Mouse (Mus musculus): ENCODE data around the gene Egln3. TPM values are rescaled to one million over a fixed set of nuclear protein-coding genes. Genes with fewer than 3 reads are reported as not detected.

The Egln3 gene
- total and polyA plus RNA-seq, 3 experiments: 0.11 TPM; not detected in 2

DNA sequence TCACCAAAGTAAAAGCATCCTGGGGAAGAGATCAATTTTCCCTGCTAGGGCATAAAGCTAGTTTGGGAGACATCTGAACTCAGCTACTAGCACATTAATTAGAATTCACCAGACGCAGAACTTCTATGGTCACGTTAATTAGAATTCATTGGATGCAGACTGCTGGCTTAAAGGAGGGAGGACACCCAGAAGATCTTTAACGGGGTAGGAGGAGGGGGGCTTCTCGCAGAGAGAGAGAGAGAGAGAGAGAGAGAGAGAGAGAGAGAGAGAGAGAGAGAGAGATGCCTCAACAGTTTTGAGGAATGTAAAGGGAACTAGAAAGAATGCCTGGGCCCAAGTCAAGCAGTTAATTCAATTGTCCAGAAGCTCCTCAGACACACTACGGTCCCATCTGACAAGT, 9.5 kb downstream of the Egln3 start:
- no peaks in the 10 kb centered on the region for H3K79me2 ChIP-seq (replicated peaks; ENCODE audit: control insufficient read depth, extremely low read depth, insufficient read depth, poor library complexity, severe bottlenecking)
- in situ Hi-C loops (cut with MboI; ENCODE audit: low pct_ligation_motif_present, low pct_unique_long_range_greater_than_20kb, low sequenced_read_pairs) (no loop called here), dilution Hi-C loops (cut with MboI; ENCODE audit: extremely low pct_ligation_motif_present, extremely low pct_unique_long_range_greater_than_20kb, low sequenced_read_pairs) (no loop called here)
- H3K9ac ChIP-seq (ENCODE audit: insufficient read depth, low read depth): no peak overlapping the region
- no peaks in the 10 kb centered on the region for H3K27me3 ChIP-seq (replicated peaks)
- no peak overlapping the region for H3K4me2 ChIP-seq (ENCODE audit: insufficient read depth, low read depth, poor library complexity, severe bottlenecking)
- TF ChIP-seq ZNF384 (IDR thresholded peaks at IDR 0.05; ENCODE audit: low read depth, low read length): no peak
- TF ChIP-seq RAD21 (IDR thresholded peaks at IDR 0.05; ENCODE audit: low read depth, low read length): no peak
- TF ChIP-seq MYC (IDR thresholded peaks at IDR 0.05; ENCODE audit: low read depth, low read length): no peak
- TF ChIP-seq RCOR1 (conservative IDR thresholded peaks at IDR 0.05; ENCODE audit: low read depth, low read length): no peak
- no peak for TF ChIP-seq MAX (IDR thresholded peaks at IDR 0.05; ENCODE audit: low read length)
- TF ChIP-seq EP300 (IDR thresholded peaks at IDR 0.05; ENCODE audit: low read length): no peak
- no peak for TF ChIP-seq MAFK (IDR thresholded peaks at IDR 0.05; ENCODE audit: insufficient replicate concordance, low read length)
- TF ChIP-seq NRF1 (IDR thresholded peaks at IDR 0.05; ENCODE audit: low read depth, low read length): no peak
- TF ChIP-seq MXI1 (IDR thresholded peaks at IDR 0.05; ENCODE audit: low read depth, low read length): no peak
- TF ChIP-seq CHD2 (IDR thresholded peaks at IDR 0.05; ENCODE audit: low read length): no peak
- TF ChIP-seq TBP (conservative IDR thresholded peaks at IDR 0.05; ENCODE audit: low read depth, low read length): no peak
- no peak for TF ChIP-seq SIN3A (IDR thresholded peaks at IDR 0.05; ENCODE audit: low read length)
- no peak for TF ChIP-seq PAX5 (IDR thresholded peaks at IDR 0.05; ENCODE audit: low read length)
- TF ChIP-seq ELF1 (IDR thresholded peaks at IDR 0.05; ENCODE audit: low read depth, low read length): no peak
- no peaks in the 10 kb centered on the region for H3K36me3 ChIP-seq (replicated peaks in 1 of 2; ENCODE audit: control insufficient read depth in 1 of 2, insufficient read depth in 1 of 2, low read length in 1 of 2)
- H3K9me3 ChIP-seq (replicated peaks; ENCODE audit: low read length): no peaks in the 10 kb centered on the region
- no peak for DNase-seq (ENCODE audit: extremely low read depth)
- H3K27ac ChIP-seq (ENCODE audit: insufficient read depth, low read depth): no peak overlapping the region
- H3K4me1 ChIP-seq (ENCODE audit: control insufficient read depth in 1 of 2, insufficient read depth in 2 of 2): peaks cover 0 to 13% of the 10 kb centered on the region in 2 experiments; a peak in 2 of 4 replicates
- no peak overlapping the region for H3K4me3 ChIP-seq (replicated peaks in 1 of 3; ENCODE audit: low read depth in 2 of 3, low read length in 2 of 3, poor library complexity in 1 of 3)

- no peaks in the 10 kb centered on the region for H3K4me1 ChIP-seq (ENCODE audit: control insufficient read depth in 1 of 2, insufficient read depth in 2 of 2)
- H3K4me3 ChIP-seq (replicated peaks in 1 of 3; ENCODE audit: low read depth in 2 of 3, low read length in 2 of 3, poor library complexity in 1 of 3): no peak overlapping the region
- H3K4me2 ChIP-seq (ENCODE audit: insufficient read depth, low read depth, poor library complexity, severe bottlenecking): no peak overlapping the region
- no peaks in the 10 kb centered on the region for H3K79me2 ChIP-seq (replicated peaks; ENCODE audit: control insufficient read depth, extremely low read depth, insufficient read depth, poor library complexity, severe bottlenecking)
- no peaks in the 10 kb centered on the region for H3K27me3 ChIP-seq (replicated peaks)
- no peak overlapping the region for H3K9ac ChIP-seq (ENCODE audit: insufficient read depth, low read depth)
- no peaks in the 10 kb centered on the region for H3K9me3 ChIP-seq (replicated peaks; ENCODE audit: low read length)
- no peak for DNase-seq (ENCODE audit: extremely low read depth)
- H3K27ac ChIP-seq (ENCODE audit: insufficient read depth, low read depth): no peak overlapping the region
- in situ Hi-C loops (cut with MboI; ENCODE audit: low pct_ligation_motif_present, low pct_unique_long_range_greater_than_20kb, low sequenced_read_pairs): no loop called here
- no peak for TF ChIP-seq RAD21 (IDR thresholded peaks at IDR 0.05; ENCODE audit: low read depth, low read length)
- no peak for TF ChIP-seq CHD2 (IDR thresholded peaks at IDR 0.05; ENCODE audit: low read length)
- TF ChIP-seq POLR2AphosphoS2 (IDR thresholded peaks at IDR 0.05; ENCODE audit: low read depth, low read length): no peak
- TF ChIP-seq ZKSCAN1 (IDR thresholded peaks at IDR 0.05; ENCODE audit: borderline replicate concordance, low read depth, low read length): no peak
- TF ChIP-seq MXI1 (IDR thresholded peaks at IDR 0.05; ENCODE audit: low read depth, low read length): no peak
- dilution Hi-C loops (cut with MboI; ENCODE audit: extremely low pct_ligation_motif_present, extremely low pct_unique_long_range_greater_than_20kb, low sequenced_read_pairs): no loop called here
- no peaks in the 10 kb centered on the region for H3K36me3 ChIP-seq (replicated peaks in 1 of 2; ENCODE audit: control insufficient read depth in 1 of 2, insufficient read depth in 1 of 2, low read length in 1 of 2)
These were observed 11.4 kb downstream of the Egln3 start for GRCm38 (mm10) chr12:54192305-54192661.
